Mouse (Mus musculus) lung, adult 2 months (tissue): ENCODE results near the gene Tbc1d23. TPM values are rescaled to one million over a fixed set of nuclear protein-coding genes. Genes with fewer than 3 reads are reported as not detected.

Experiments used
- DNase-seq: peaks from one replicate; pipeline ENCODE4 v3.0.0; 2022
- H3K4me1 ChIP-seq: fragments of 200-500 bp; 2 replicates; pipeline ENCODE4 v1.6.1; 2011; ENCODE audit warnings: low read length; ENCODE audit not compliant: control insufficient read depth, insufficient read depth
- H3K4me3 ChIP-seq: fragments of 200-500 bp; replicated peaks from 2 replicates; pipeline ENCODE3; 2011; ENCODE audit warnings: low read depth, mild to moderate bottlenecking, control low read depth, low read length; ENCODE audit errors: extremely low read depth
- CTCF ChIP-seq: fragments of 200-500 bp; IDR thresholded peaks from 2 replicates; pipeline ENCODE4 v1.5.1; 2011; ENCODE audit warnings: mild to moderate bottlenecking, low read length, control low read depth; ENCODE audit not compliant: insufficient read depth
- POLR2A ChIP-seq: fragments of 200-500 bp; IDR thresholded peaks from 2 replicates; pipeline ENCODE4 v1.6.1; 2011; ENCODE audit warnings: low read depth, mild to moderate bottlenecking, control low read depth, low read length, borderline replicate concordance; ENCODE audit errors: extremely low read depth
- WGBS: fragments of 180-500 bp; shearing (Covaris S2); methylation state at CpG from one replicate; pipeline ENCODE4 v1.1.7; 2018; 5-methylcytosine and 5-hydroxymethylcytosine counted together
- polyA plus RNA-seq: library from polyadenylated mRNA; depleted of rRNA; stranded (reverse); fragments of >200 nt; gene quantifications from 2 replicates; pipeline ENCODE4 v1.2.3, GENCODE M21; 2012

Gene Tbc1d23
- polyA plus RNA-seq, 1 experiment = 15.2 TPM

GRCm38 (mm10) chr16:57220361-57220760 is 10.9 kb downstream of the Tbc1d23 start:
- 81% methylated on average over 6 of the region's 6 CpGs for WGBS
- Histone ChIP-seq H3K4me1 (no peaks in the 10 kb centered on the region), H3K4me3 (no peak overlapping the region)
- no peak for DNase-seq
- no peak for TF ChIP-seq CTCF
- no peak for TF ChIP-seq POLR2A

- H3K4me1 ChIP-seq = no peaks in the 10 kb centered on the region
- TF ChIP-seq POLR2A = no peak
- TF ChIP-seq CTCF = no peak
- H3K4me3 ChIP-seq = no peak overlapping the region
- no peak for DNase-seq
Observed at GRCm38 (mm10) chr16:57215957-57216356, 15.3 kb downstream of the Tbc1d23 start.

DNA sequence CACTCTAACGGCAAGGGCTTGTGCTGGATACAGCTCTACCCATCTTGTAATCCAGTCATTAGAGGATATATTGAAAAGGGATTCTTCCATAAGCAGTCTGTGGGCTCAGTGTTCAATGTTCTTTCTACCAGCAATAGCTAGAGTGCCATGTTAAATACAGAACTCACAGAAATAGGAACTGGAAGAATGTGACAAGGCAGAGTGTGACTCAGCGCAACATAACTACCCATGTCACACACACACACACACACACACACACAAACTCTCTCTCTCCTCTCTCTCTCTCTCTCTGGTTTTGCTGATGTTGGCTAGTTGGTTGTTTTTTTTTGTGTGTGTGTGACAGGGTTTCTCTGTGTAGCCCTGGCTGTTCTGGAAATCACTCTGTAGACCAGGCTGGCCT is 20.3 kb downstream of the Tbc1d23 start:
- WGBS = 91% methylated on average over 2 of the region's 2 CpGs
- Histone ChIP-seq H3K4me3 (no peak overlapping the region), H3K4me1 (no peaks in the 10 kb centered on the region)
- no peak for TF ChIP-seq POLR2A
- no peak for TF ChIP-seq CTCF
- DNase-seq = no peak

GRCm38 (mm10) chr16:57208342-57208741 is 23.0 kb downstream of the Tbc1d23 start:
- TF ChIP-seq CTCF (no peak), POLR2A (no peak)
- DNase-seq = peak; percentile 21
- 71% methylated on average over 2 of the region's 2 CpGs for WGBS
- Histone ChIP-seq H3K4me3 (no peak overlapping the region), H3K4me1 (no peaks in the 10 kb centered on the region)

- TF ChIP-seq POLR2A = no peak
- TF ChIP-seq CTCF = no peak
- Histone ChIP-seq H3K4me1 (no peaks in the 10 kb centered on the region), H3K4me3 (no peak overlapping the region)
- DNase-seq = no peak
- 44% methylated on average over 3 of the region's 3 CpGs for WGBS
Observed at GRCm38 (mm10) chr16:57197281-57197680, 34.0 kb downstream of the Tbc1d23 start.

DNA sequence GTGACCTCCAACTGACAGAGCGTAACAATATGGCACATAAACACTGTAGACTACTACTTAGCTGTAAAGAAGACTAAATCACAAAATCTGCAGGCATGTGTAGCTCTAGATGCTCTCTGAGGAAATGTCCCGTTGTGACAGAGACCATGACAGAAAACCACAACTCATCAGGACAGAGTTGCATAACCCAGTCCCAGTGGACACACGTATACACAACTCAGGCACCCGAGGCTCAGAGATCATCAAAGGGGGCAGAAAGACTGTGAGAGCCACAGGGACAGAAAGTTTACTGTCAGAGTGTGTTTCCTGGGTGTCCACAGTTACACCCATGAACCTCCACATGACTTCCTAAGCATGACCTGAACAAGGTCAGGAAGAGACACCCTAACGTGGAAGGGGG is 34.7 kb downstream of the Tbc1d23 start:
- WGBS = 81% methylated on average over 5 of the region's 5 CpGs
- no peak overlapping the region for H3K4me3 ChIP-seq
- no peak for TF ChIP-seq CTCF
- TF ChIP-seq POLR2A = no peak
- no peaks in the 10 kb centered on the region for H3K4me1 ChIP-seq
- no peak for DNase-seq

- TF ChIP-seq POLR2A (no peak), CTCF (no peak)
- Histone ChIP-seq H3K4me3 (no peak overlapping the region), H3K4me1 (no peaks in the 10 kb centered on the region; the same call in 1 of the 2 replicates)
- 93% methylated on average over 14 of the region's 14 CpGs for WGBS
- no peak for DNase-seq
Observed at GRCm38 (mm10) chr16:57191214-57191613, 40.1 kb downstream of the Tbc1d23 start.

GRCm38 (mm10) chr16:57190390-57190789 is 40.9 kb downstream of the Tbc1d23 start:
- Histone ChIP-seq H3K4me3 (no peak overlapping the region), H3K4me1 (no peaks in the 10 kb centered on the region; the same call in 1 of the 2 replicates)
- 82% methylated on average over 8 of the region's 8 CpGs for WGBS
- no peak for DNase-seq
- TF ChIP-seq CTCF (no peak), POLR2A (no peak)

DNA sequence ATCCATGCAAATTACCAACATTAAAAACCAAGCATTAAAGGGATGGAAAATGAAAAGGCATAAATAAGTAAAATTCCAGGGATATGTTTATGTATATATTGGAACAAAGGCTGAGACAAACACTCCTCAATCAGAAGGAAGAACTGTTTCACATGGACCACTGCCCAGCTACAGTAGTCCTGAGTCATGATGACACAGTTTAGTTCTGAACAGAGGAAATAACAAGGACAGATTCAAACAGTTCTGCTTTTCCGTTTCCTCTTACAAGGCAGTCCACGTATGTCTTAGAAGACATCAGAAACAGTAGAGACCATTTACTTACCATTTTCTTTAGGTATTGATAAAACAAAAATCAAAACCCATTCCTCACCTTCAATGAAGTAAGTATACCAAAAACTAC is 41.8 kb downstream of the Tbc1d23 start:
- Histone ChIP-seq H3K4me1 (no peaks in the 10 kb centered on the region; the same call in 1 of the 2 replicates), H3K4me3 (no peak overlapping the region)
- 59% methylated on average over 2 of the region's 2 CpGs for whole genome bisulfite sequencing
- no peak for DNase-seq
- TF ChIP-seq CTCF (no peak), POLR2A (no peak)

GRCm38 (mm10) chr16:57186618-57187017 is 44.7 kb downstream of the Tbc1d23 start:
- no peak overlapping the region for H3K4me3 ChIP-seq
- TF ChIP-seq POLR2A (no peak), CTCF (no peak)
- no peak for DNase-seq
- 93% methylated on average over 4 of the region's 4 CpGs for WGBS
- no peaks in the 10 kb centered on the region; the same call in 1 of the 2 replicates for H3K4me1 ChIP-seq

GRCm38 (mm10) chr16:57182037-57182436 is 49.3 kb downstream of the Tbc1d23 start:
- Histone ChIP-seq H3K4me1 (no peaks in the 10 kb centered on the region), H3K4me3 (no peak overlapping the region)
- no peak for TF ChIP-seq POLR2A
- DNase-seq = no peak
- 77% methylated on average over 5 of the region's 5 CpGs for WGBS
